Mouse (Mus musculus): ENCODE results near the gene Chpf2. TPM values are rescaled to one million over a fixed set of nuclear protein-coding genes. Genes with fewer than 3 reads are reported as not detected.

Chpf2 gene
- polyA plus RNA-seq (2012; rRNA removed): 9.1 and 12.4 TPM in 2 replicates

- Histone ChIP-seq H3K4me1 (ENCODE audit: control insufficient read depth, insufficient read depth, low read length) (peaks cover 13% of the 10 kb centered on the region), H3K36me3 (ENCODE audit: control insufficient read depth, insufficient read depth, low read length) (no peaks in the 10 kb centered on the region), H3K4me3 (ENCODE audit: control insufficient read depth, low read depth, low read length) (peak within 1 kb of the TSS; percentile 99), H3K27ac (ENCODE audit: control insufficient read depth, insufficient read depth, low read depth, low read length) (peak within 1 kb of the TSS; percentile 72), H3K27me3 (ENCODE audit: control insufficient read depth, insufficient read depth, low read length) (no peaks in the 10 kb centered on the region)
- TF ChIP-seq POLR2A (IDR thresholded peaks at IDR 0.05; ENCODE audit: control insufficient read depth, low read depth, low read length) (peak; percentile 48; the same call in 1 of the 2 replicates), CTCF (IDR thresholded peaks at IDR 0.05; ENCODE audit: control insufficient read depth, insufficient read depth, insufficient replicate concordance, low read depth, low read length) (no peak)
Observed at GRCm38 (mm10) chr5:24586547-24587199, at the start of gene Chpf2. TSS of gene Chpf2 (plus strand) at chr5:24586741.

GRCm38 (mm10) chr5:24537618-24538017 is 48.9 kb upstream of the Chpf2 start:
- no peak overlapping the region for H3K4me3 ChIP-seq (ENCODE audit: control insufficient read depth, low read depth, low read length)
- TF ChIP-seq POLR2A (IDR thresholded peaks at IDR 0.05; ENCODE audit: control insufficient read depth, low read depth, low read length) (no peak), CTCF (IDR thresholded peaks at IDR 0.05; ENCODE audit: control insufficient read depth, insufficient read depth, insufficient replicate concordance, low read depth, low read length) (no peak)
- peaks cover 2% of the 10 kb centered on the region; the same call in 1 of the 2 replicates for H3K4me1 ChIP-seq (ENCODE audit: control insufficient read depth, insufficient read depth, low read length)
- no peaks in the 10 kb centered on the region for H3K27me3 ChIP-seq (ENCODE audit: control insufficient read depth, insufficient read depth, low read length)
- H3K27ac ChIP-seq (ENCODE audit: control insufficient read depth, insufficient read depth, low read depth, low read length): no peak overlapping the region
- no peaks in the 10 kb centered on the region for H3K36me3 ChIP-seq (ENCODE audit: control insufficient read depth, insufficient read depth, low read length)

GRCm38 (mm10) chr5:24539571-24540296 is 46.8 kb upstream of the Chpf2 start:
- Histone ChIP-seq H3K27ac (ENCODE audit: control insufficient read depth, insufficient read depth, low read depth, low read length) (no peak overlapping the region), H3K27me3 (ENCODE audit: control insufficient read depth, insufficient read depth, low read length) (no peaks in the 10 kb centered on the region), H3K4me1 (ENCODE audit: control insufficient read depth, insufficient read depth, low read length) (peaks cover 2% of the 10 kb centered on the region; the same call in 1 of the 2 replicates), H3K4me3 (ENCODE audit: control insufficient read depth, low read depth, low read length) (no peak overlapping the region), H3K36me3 (ENCODE audit: control insufficient read depth, insufficient read depth, low read length) (no peaks in the 10 kb centered on the region)
- no peak for TF ChIP-seq POLR2A (IDR thresholded peaks at IDR 0.05; ENCODE audit: control insufficient read depth, low read depth, low read length)
- TF ChIP-seq CTCF (IDR thresholded peaks at IDR 0.05; ENCODE audit: control insufficient read depth, insufficient read depth, insufficient replicate concordance, low read depth, low read length): no peak

- TF ChIP-seq CTCF (IDR thresholded peaks at IDR 0.05; ENCODE audit: control insufficient read depth, insufficient read depth, insufficient replicate concordance, low read depth, low read length) (no peak), POLR2A (IDR thresholded peaks at IDR 0.05; ENCODE audit: control insufficient read depth, low read depth, low read length) (no peak)
- Histone ChIP-seq H3K36me3 (ENCODE audit: control insufficient read depth, insufficient read depth, low read length) (no peaks in the 10 kb centered on the region), H3K27ac (ENCODE audit: control insufficient read depth, insufficient read depth, low read depth, low read length) (no peak within 1 kb of the TSS), H3K27me3 (ENCODE audit: control insufficient read depth, insufficient read depth, low read length) (no peaks in the 10 kb centered on the region), H3K4me3 (ENCODE audit: control insufficient read depth, low read depth, low read length) (no peak within 1 kb of the TSS), H3K4me1 (ENCODE audit: control insufficient read depth, insufficient read depth, low read length) (peaks cover 2% of the 10 kb centered on the region; the same call in 1 of the 2 replicates)
Observed at GRCm38 (mm10) chr5:24540387-24541143, 46.0 kb upstream of the Chpf2 start, which contains the start of gene Asb10. TSS of gene Asb10 (minus strand) at chr5:24540978.

GRCm38 (mm10) chr5:24541144-24541569 is 45.4 kb upstream of the Chpf2 start:
- Histone ChIP-seq H3K27me3 (ENCODE audit: control insufficient read depth, insufficient read depth, low read length) (no peaks in the 10 kb centered on the region), H3K4me3 (ENCODE audit: control insufficient read depth, low read depth, low read length) (no peak overlapping the region), H3K4me1 (ENCODE audit: control insufficient read depth, insufficient read depth, low read length) (peaks cover 2% of the 10 kb centered on the region; the same call in 1 of the 2 replicates), H3K36me3 (ENCODE audit: control insufficient read depth, insufficient read depth, low read length) (no peaks in the 10 kb centered on the region), H3K27ac (ENCODE audit: control insufficient read depth, insufficient read depth, low read depth, low read length) (no peak overlapping the region)
- no peak for TF ChIP-seq CTCF (IDR thresholded peaks at IDR 0.05; ENCODE audit: control insufficient read depth, insufficient read depth, insufficient replicate concordance, low read depth, low read length)
- TF ChIP-seq POLR2A (IDR thresholded peaks at IDR 0.05; ENCODE audit: control insufficient read depth, low read depth, low read length): no peak

GRCm38 (mm10) chr5:24542643-24543042 is 43.9 kb upstream of the Chpf2 start:
- Histone ChIP-seq H3K4me3 (ENCODE audit: control insufficient read depth, low read depth, low read length) (no peak overlapping the region), H3K36me3 (ENCODE audit: control insufficient read depth, insufficient read depth, low read length) (no peaks in the 10 kb centered on the region)

More at GRCm38 (mm10) chr5:24542643-24543042, 43.9 kb upstream of the Chpf2 start:
- H3K27me3 ChIP-seq (ENCODE audit: control insufficient read depth, insufficient read depth, low read length): no peaks in the 10 kb centered on the region
- H3K4me1 ChIP-seq (ENCODE audit: control insufficient read depth, insufficient read depth, low read length): peaks cover 2% of the 10 kb centered on the region; the same call in 1 of the 2 replicates
- H3K27ac ChIP-seq (ENCODE audit: control insufficient read depth, insufficient read depth, low read depth, low read length): no peak overlapping the region
- no peak for TF ChIP-seq POLR2A (IDR thresholded peaks at IDR 0.05; ENCODE audit: control insufficient read depth, low read depth, low read length)
- TF ChIP-seq CTCF (IDR thresholded peaks at IDR 0.05; ENCODE audit: control insufficient read depth, insufficient read depth, insufficient replicate concordance, low read depth, low read length): no peak
